ENCODE assay signal across 17 mouse cellular contexts in genomic region chr11:103161449-103161848, GRCm38 (mm10). TPM values are rescaled to one million over a fixed set of nuclear protein-coding genes. Genes with fewer than 3 reads are reported as not detected.
DNase-seq lines count a peak whose midpoint lies in the region; ATAC-seq and TF ChIP-seq lines count a peak whose summit lies in the region.
"Had no signal": no experiment of that assay in that cellular context is flagged by ENCODE, and none has a peak within 500 bp of the region (broad histone marks: within the 10 kb centered on the region; RNA-seq: fewer than 3 reads in every experiment).

No protein-coding gene starts in this region.

- no peaks in the 10 kb centered on the region for H3K9me3 ChIP-seq in intestine, postnatal 0 days (ENCODE audit: control insufficient read depth)
- no peaks in the 10 kb centered on the region for H3K9me3 ChIP-seq in intestine, embryonic 16.5 days (ENCODE audit: control insufficient read depth, low read length)
- H3K9me3 ChIP-seq: neural tube, embryonic 13.5 days had no signal

- H3K27ac ChIP-seq in intestine, postnatal 0 days (ENCODE audit: low read depth, low read length): no peak overlapping the region
- H3K27ac ChIP-seq in intestine, embryonic 16.5 days (ENCODE audit: low read length): no peak overlapping the region
- H3K27ac ChIP-seq: neural tube, embryonic 13.5 days had no signal

- H3K27me3 ChIP-seq in intestine, postnatal 0 days (replicated peaks; ENCODE audit: control insufficient read depth, insufficient read depth, low read length): no peaks in the 10 kb centered on the region
- no peaks in the 10 kb centered on the region for H3K27me3 ChIP-seq in intestine, embryonic 16.5 days (replicated peaks; ENCODE audit: control insufficient read depth, insufficient read depth, low read length)
- H3K27me3 ChIP-seq: neural tube, embryonic 13.5 days had no signal

- no peaks in the 10 kb centered on the region for H3K4me1 ChIP-seq in intestine, postnatal 0 days (replicated peaks; ENCODE audit: control insufficient read depth, insufficient read depth, low read length)
- peaks cover 9% of the 10 kb centered on the region for H3K4me1 ChIP-seq in intestine, embryonic 16.5 days (ENCODE audit: control insufficient read depth, insufficient read depth, low read length)

- TF ChIP-seq CTCF in intestine, postnatal 0 days (IDR thresholded peaks at IDR 0.05; ENCODE audit: low read depth): peak; percentile 52

- no peak for ATAC-seq in intestine, postnatal 0 days
- ATAC-seq in intestine, embryonic 16.5 days: no peak
- ATAC-seq: hindbrain, embryonic 16.5 days; midbrain, embryonic 16.5 days had no signal

- H3K4me3 ChIP-seq in intestine, postnatal 0 days (ENCODE audit: low read depth, low read length): no peak overlapping the region
- H3K4me3 ChIP-seq in intestine, embryonic 16.5 days (ENCODE audit: low read length): no peak overlapping the region
- H3K4me3 ChIP-seq: neural tube, embryonic 13.5 days had no signal

- H3K9ac ChIP-seq in intestine, postnatal 0 days (ENCODE audit: low read depth, low read length): no peak overlapping the region
- no peak overlapping the region for H3K9ac ChIP-seq in intestine, embryonic 16.5 days (ENCODE audit: low read depth, low read length)
- H3K9ac ChIP-seq: neural tube, embryonic 13.5 days had no signal

- no peaks in the 10 kb centered on the region for H3K36me3 ChIP-seq in intestine, postnatal 0 days (ENCODE audit: control insufficient read depth, insufficient read depth)
- no peaks in the 10 kb centered on the region for H3K36me3 ChIP-seq in intestine, embryonic 16.5 days (ENCODE audit: control insufficient read depth, insufficient read depth, low read length)
- H3K36me3 ChIP-seq: neural tube, embryonic 13.5 days had no signal

- 78% methylated on average over 7 of the region's 7 CpGs for WGBS in intestine, postnatal 0 days
- 79% methylated on average over 7 of the region's 7 CpGs for WGBS in intestine, embryonic 16.5 days

- peak; percentile 30 for DNase-seq in thymus, postnatal 25 days
- no peak for DNase-seq in thymus, postnatal 14 days
- peak; percentile 27 for DNase-seq in NIH3T3 (ENCODE audit: low read depth)
- DNase-seq in urinary bladder, postnatal 14 days (ENCODE audit: low spot score): no peak
- no peak for DNase-seq in cerebellum, adult 11 months
- DNase-seq: cerebellum, adult 9-10 months; embryo, embryonic 11 days; kidney, postnatal 14 days; layer of hippocampus, postnatal 36 days; lung, adult 2 months had no signal

- H3K4me2 ChIP-seq in intestine, postnatal 0 days (replicated peaks; ENCODE audit: low read depth): no peak overlapping the region
- no peak overlapping the region for H3K4me2 ChIP-seq in intestine, embryonic 16.5 days (ENCODE audit: low read depth, low read length)
- H3K4me2 ChIP-seq: neural tube, embryonic 13.5 days had no signal

RNA-seq across cellular contexts. Expression of gene Fmnl1, which starts 9.5 kb away (rescaled TPM):
- polyA plus RNA-seq in intestine, postnatal 0 days (2015; fragmentation: Nextera tagmentation; extraction: Ambion mirVana): 0.80 and 1.0 TPM in 2 replicates
- 2.2 and 2.3 TPM in 2 replicates for polyA plus RNA-seq in intestine, embryonic 16.5 days (2015; fragmentation: Nextera tagmentation; extraction: Ambion mirVana)

RNA-seq across cellular contexts. Expression of gene Hexim2, which starts 29.2 kb away (rescaled TPM):
- 3.5 and 5.3 TPM in 2 replicates for polyA plus RNA-seq in intestine, postnatal 0 days (2015; fragmentation: Nextera tagmentation; extraction: Ambion mirVana)
- polyA plus RNA-seq in intestine, embryonic 16.5 days (2015; fragmentation: Nextera tagmentation; extraction: Ambion mirVana): 5.8 TPM in 2 replicates

RNA-seq across cellular contexts. Expression of gene Hexim1, which starts 45.4 kb away (rescaled TPM):
- polyA plus RNA-seq in intestine, postnatal 0 days (2015; fragmentation: Nextera tagmentation; extraction: Ambion mirVana): 4.6 and 6.0 TPM in 2 replicates
- 4.2 and 4.6 TPM in 2 replicates for polyA plus RNA-seq in intestine, embryonic 16.5 days (2015; fragmentation: Nextera tagmentation; extraction: Ambion mirVana)

RNA-seq across cellular contexts. Expression of gene 1700023F06Rik, which starts 46.9 kb away (rescaled TPM):
- 0.35 and 0.77 TPM in 2 replicates for polyA plus RNA-seq in intestine, postnatal 0 days (2015; fragmentation: Nextera tagmentation; extraction: Ambion mirVana)
- 0.57 and 0.83 TPM in 2 replicates for polyA plus RNA-seq in intestine, embryonic 16.5 days (2015; fragmentation: Nextera tagmentation; extraction: Ambion mirVana)
- polyA plus RNA-seq: spleen, adult 2 months had no signal

RNA-seq across cellular contexts. Expression of gene Spata32, which starts 56.8 kb away (rescaled TPM):
- not detected in 2 replicates for polyA plus RNA-seq in intestine, postnatal 0 days (2015; fragmentation: Nextera tagmentation; extraction: Ambion mirVana)
- polyA plus RNA-seq in intestine, embryonic 16.5 days (2015; fragmentation: Nextera tagmentation; extraction: Ambion mirVana): not detected in 2 replicates
- polyA plus RNA-seq: limb, embryonic 11.5 days; lung, adult 2 months; spleen, adult 2 months had no signal

Comparison
In these comparisons a context has a peak if more than half of its experiments do, and no peak if none do; other contexts are left out.
1. DNase-seq: peak in thymus, postnatal 25 days (single experiment) and NIH3T3 (single experiment); none in thymus, postnatal 14 days (single experiment), urinary bladder, postnatal 14 days (single experiment) and cerebellum, adult 11 months (single experiment).